Mouse (Mus musculus) B cell, adult 67 days (primary cell): ENCODE measurements around the gene Gm34302. TPM values are rescaled to one million over a fixed set of nuclear protein-coding genes. Genes with fewer than 3 reads are reported as not detected.

Experiments used
- total RNA-seq, 2 experiments: library from RNA; stranded (reverse); gene quantifications; 4 replicates each; pipeline ENCODE4 v1.2.4; 2023

The Gm34302 gene
- not detected for total RNA-seq

DNA sequence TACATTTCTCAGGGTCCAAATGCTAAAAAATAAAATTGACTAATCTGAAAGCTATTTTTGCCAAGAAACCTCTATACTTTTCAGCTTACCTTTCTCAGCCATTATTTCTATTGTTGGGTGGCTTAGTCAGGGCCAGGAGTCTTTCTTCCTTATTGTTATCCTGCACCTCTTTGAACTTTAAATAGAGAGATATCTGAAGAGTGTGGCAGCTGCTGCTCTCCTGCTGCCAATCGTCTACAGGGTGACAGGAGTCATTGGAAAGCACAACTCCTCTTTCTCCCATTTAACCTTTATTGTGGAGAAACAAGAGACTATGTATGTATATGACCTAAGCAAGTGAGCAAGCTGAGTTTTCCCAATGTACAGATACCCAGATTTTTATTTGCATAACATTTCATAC lies at the start of gene Gm34302:
Gm34302 (minus strand) TSS at position 154 of the 400 bp plus-strand sequence.

Other genes with a start within 250 kb of the Gm34302 start
- not detected for gene Mme, start 242.3 kb downstream of the Gm34302 start, total RNA-seq